Mouse (Mus musculus) induced T-regulatory cell, adult 2 months (primary cell): ENCODE results near the gene Farp1.

Experiments used
- DNase-seq: peaks from one replicate; pipeline ENCODE4 v3.0.0-alpha.2; 2012; ENCODE audit warnings: low read depth

Gene Farp1

DNA sequence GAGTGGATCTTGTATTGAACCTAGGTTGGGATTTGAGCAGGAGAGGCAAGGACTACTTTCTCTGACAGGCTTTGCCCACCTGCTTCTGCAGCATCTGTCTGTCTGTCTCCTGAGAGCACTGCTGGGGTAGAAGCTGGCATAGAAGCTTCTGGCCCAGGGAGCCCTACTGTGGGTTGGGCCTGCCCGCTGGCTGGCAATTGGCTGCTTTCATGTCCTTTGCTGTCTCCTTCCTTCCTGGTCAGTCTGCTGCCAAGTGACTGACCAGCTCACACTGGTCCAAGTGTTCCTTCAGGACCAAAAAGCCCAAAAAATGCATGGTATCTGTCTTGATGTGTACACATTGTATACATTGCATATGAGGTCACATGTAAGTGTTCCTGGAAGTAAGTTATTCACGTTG lies 228.9 kb downstream of the Farp1 start:
- DNase-seq, result no peak

DNA sequence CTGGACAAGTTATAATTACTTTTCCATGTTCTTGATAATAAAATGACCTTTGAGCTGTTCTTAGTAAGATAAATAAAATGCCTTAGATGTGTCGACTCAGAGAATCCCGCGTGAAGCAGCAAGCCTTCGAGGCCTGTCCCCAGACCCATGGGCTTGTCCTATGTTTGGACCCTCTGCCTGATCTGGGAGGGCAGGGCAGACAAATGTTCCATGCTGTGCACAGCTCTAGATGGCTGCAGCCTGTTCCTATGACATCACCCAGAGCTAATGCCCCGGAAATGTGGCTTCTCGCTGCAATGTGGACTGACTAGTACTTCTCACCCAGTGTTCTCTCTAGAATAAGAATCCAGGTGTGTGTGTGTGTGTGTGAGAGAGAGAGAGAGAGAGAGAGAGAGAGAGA lies 229.5 kb downstream of the Farp1 start:
- no peak for DNase-seq

DNA sequence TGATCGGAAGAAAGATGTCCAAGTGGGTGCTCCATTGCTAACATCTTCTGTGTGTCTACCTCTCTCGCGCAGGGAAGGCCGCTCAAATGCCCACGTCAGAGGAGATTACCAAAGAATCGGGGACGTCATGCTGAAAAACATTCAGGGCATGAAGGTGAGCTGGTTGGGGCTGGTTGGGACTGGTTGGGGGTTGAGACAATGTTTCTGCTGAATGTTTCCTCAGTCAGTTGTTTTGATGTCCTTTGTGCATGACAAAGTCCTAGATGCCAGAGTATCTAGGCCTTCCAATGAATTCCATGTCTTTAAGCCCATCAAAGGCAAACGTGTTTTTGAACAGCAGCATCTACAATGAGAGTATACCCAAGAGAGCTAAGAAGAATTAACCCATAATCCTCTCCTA lies 232.8 kb downstream of the Farp1 start:
- DNase-seq, result no peak

GRCm38 (mm10) chr14:121270490-121270889 lies 235.5 kb downstream of the Farp1 start:
- DNase-seq, result no peak

DNA sequence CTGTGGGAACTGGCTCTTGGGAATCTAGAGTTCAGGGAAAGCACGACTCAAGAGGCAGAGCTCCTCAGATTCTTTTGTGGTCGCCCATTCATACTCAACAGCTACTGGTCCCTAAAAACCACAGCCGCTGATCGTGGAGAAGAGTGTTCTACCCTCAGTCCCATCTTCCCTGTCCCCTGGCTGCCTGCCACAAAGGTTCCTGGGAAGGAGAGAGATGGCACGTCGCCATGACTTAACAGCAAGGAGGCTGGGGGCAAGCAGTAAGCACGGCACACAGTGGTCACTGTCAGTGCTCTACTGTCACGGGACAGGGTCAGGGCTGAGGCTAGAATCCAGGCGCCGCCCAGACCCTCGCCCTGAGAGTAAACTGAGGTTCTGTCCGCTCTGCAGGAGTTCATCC lies 240.0 kb downstream of the Farp1 start:
- DNase-seq, result no peak

DNA sequence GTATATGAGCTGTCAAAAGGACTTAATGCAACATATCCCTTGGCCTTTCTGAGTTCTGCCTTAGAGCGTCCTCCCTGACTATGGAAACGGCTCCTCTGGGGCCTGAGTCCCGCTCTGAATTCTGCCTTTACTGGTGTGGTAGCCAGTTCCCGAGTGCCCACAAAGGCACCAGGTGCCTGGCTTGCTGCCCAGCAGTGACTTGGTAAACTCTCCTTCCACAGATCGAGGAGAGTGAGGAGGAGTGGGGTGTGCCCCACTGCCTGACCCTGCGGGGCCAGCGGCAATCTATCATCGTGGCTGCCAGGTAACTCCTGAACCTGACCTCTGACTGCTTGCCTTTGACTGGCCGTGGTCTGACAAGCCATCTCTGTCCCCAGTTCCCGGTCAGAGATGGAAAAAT lies 241.0 kb downstream of the Farp1 start:
- DNase-seq, result no peak

DNA sequence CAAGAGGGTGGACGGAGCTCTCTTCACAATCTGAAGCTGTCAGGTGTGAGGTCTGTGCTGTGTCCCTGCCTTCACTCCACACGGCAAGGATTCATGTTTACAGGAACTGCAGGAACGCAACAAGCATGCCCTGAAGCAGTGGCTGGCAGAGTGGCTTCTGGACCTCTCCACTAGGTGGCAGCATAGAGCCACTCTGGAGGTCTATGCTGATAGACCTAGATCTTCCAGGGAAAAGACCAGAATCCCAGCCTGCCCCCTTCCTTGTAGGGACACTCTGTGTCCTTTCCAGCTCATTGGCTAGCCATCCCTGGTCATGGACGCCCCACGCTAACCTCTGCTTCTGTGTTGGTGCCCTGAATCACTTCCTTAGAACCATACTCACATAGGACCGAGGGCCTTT lies 244.1 kb downstream of the Farp1 start:
- peak; percentile 84 for DNase-seq

DNA sequence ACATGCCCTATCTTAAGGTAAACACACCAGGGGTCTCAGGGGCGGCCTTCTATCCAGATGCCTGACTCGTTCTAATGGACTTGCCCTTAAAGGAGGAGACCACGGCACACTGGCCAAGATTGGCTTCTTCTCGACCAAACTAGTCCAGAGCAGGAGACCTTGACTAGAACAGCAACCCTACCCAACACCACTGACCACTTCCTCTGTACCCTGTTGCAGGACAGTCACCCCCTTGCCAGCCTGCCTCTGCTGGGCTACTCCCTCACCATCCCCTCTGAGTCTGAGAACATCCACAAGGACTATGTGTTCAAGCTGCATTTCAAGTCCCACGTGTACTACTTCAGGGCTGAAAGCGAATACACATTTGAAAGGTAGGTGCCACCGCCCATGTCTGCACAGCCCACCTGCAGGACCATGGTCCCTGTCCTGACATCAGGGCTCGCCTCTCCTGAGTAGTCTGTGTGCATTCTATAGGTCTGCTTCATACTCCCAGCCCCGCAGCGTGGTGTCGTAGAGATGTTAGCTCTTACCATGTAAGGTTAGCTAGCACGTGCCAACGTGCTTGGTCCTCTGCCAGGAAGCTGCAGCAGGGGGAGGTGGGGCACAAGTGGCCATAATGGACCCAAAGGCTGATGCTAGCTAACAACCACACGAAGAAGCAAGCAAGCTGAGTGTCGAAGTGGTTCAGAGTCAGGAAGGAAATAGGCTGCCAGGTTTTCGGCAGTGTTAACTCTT lies 245.8 kb downstream of the Farp1 start:
- DNase-seq, result no peak

GRCm38 (mm10) chr14:121281336-121281710 lies 246.3 kb downstream of the Farp1 start:
- no peak for DNase-seq

DNA sequence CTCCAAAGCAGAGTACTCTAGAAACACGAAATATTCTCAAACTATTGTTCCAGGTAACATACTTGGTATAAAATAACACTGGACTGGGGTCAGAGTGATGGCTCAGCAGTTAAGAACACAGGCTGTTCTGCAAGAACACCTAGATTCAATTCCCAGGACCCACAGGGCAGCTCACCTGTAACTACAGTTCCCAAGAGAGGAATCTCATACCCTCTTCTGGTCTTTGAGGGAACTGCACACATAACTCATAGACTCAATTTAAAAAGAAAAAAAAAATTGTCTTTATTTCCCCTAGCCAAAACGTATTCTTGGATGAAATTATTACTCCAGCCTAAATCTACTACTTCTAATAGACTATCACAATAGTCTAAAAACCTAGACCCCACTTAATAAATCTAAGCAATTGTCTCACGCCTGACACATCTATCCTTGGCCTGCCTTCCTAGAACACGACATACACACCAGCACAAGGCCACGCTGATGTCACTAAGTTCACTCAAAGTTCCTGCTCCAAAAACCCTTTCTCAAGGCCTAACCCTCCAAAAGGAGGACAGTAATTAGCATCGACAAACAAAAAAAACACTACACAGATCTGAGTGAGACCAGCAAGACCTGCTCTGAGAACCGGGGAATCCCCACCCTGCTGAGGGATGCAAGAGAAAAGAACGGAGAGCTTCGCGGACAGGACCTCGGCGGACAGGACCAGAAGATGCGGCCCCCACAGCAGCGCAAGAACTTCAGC lies 250.6 kb downstream of the Farp1 start:
- peak; percentile 47 for DNase-seq

DNA sequence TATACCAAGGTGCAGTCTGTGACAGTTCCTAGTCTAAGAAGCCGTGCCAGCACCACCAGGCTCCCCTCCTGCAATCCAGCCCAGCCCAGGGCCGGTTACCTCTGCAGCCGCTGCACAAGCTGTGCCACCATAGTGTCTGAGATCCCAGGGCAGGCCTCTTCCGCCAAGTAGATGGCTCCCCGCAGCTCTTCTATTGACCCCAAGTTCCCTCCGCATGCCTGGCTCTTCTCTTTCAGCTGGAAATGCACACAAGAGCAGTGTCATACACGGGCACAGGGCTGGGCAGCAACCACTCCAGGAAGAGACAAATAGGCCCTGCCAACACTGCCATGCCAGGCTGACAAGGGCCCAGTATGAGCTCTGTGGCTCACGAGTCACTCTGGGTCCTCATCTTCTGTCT lies 256.9 kb downstream of the Farp1 start:
- no peak for DNase-seq

GRCm38 (mm10) chr14:121292391-121292790 lies 257.4 kb downstream of the Farp1 start:
- DNase-seq, result no peak

- no peak for DNase-seq
Measured at GRCm38 (mm10) chr14:121294484-121294883, 259.5 kb downstream of the Farp1 start.

GRCm38 (mm10) chr14:121297103-121297502 lies 262.1 kb downstream of the Farp1 start:
- no peak for DNase-seq

GRCm38 (mm10) chr14:121298537-121298936 lies 263.5 kb downstream of the Farp1 start:
- no peak for DNase-seq

- no peak for DNase-seq
Measured at GRCm38 (mm10) chr14:121299093-121299492, 264.1 kb downstream of the Farp1 start.

DNA sequence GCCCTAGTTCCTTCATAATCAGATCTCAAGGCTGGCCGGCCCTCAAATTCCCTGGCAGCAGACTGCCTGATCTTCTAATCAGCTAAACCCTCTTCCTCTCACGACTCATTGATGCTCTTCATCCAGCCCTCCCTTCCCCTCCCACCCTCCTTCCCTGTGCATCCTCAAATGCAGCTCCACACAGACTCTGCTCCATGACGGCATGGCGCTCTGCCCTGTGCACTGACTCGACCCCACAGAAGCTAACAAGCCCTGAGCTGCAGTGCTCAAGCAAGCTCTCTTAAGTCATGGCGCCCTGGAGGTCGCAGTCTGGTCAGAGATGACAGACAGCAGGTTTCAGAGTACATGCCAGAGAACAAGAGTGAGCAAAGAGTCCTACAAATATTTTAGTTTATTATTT lies 269.5 kb downstream of the Farp1 start:
- no peak for DNase-seq

GRCm38 (mm10) chr14:121305316-121306064 lies 270.5 kb downstream of the Farp1 start:
- DNase-seq, result no peak

DNA sequence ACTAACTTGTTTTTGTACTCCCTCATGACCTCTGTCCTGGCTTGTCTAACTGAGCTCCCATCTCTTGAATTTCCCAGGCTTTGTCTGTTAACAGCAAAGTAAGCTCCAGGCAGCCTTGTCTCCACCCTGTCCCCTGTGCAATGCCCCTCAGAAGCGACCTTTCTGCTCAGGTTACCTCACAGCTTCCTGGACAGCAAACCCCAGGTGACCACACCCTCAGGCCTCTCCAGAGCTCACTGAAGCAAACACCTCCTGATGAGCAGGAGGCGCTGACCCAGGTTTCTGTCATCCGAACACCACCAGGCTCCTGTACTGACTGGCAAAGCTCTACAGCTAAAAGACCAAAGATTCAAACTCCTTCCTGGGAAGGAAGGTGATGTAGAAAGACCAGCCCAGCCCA lies 274.9 kb downstream of the Farp1 start:
- DNase-seq, result no peak

- peak; percentile 40 for DNase-seq
Measured at GRCm38 (mm10) chr14:121310325-121311080, 275.5 kb downstream of the Farp1 start.

DNA sequence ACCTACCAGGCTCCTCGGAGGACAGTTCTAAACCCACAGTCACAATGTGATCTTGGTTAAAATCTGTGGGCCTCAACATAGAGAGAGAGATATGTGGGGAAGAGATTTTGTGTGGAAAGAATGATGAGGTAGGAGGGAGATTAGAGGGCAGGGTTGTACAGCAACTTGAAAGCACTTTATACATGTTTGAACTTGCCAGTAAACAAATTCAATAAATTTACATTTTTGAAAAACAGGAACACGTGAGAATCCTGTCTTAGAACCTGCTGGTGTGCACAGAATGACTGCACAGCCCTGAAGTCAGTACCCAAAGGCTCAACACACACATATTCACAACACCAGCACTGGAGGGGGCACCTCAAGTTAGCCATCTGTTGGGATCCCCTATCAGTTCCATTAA lies 276.1 kb downstream of the Farp1 start:
- no peak for DNase-seq

- no peak for DNase-seq
Measured at GRCm38 (mm10) chr14:121313283-121313682, 278.3 kb downstream of the Farp1 start.
